Mouse (Mus musculus) liver, adult (tissue): ENCODE data around the gene Plcxd1.

Experiments
- GATA4 ChIP-seq: IDR thresholded peaks from 2 replicates; pipeline ENCODE4 v1.6.1; 2014; ENCODE audit warnings: mild to moderate bottlenecking, low read length; ENCODE audit not compliant: insufficient replicate concordance

The Plcxd1 gene

GRCm38 (mm10) chr5:110102853-110103625 is 3.3 kb downstream of the Plcxd1 start:
- no peak for TF ChIP-seq GATA4

GRCm38 (mm10) chr5:110103901-110104615 is 4.3 kb downstream of the Plcxd1 start:
- TF ChIP-seq GATA4 = no peak

GRCm38 (mm10) chr5:110104616-110105380 is 5.0 kb downstream of the Plcxd1 start:
- no peak for TF ChIP-seq GATA4

GRCm38 (mm10) chr5:110106140-110106871 is 6.5 kb downstream of the Plcxd1 start:
- TF ChIP-seq GATA4 = no peak

- TF ChIP-seq GATA4 = no peak
Observed at GRCm38 (mm10) chr5:110106901-110107564, 7.3 kb downstream of the Plcxd1 start.

- no peak for TF ChIP-seq GATA4
Observed at GRCm38 (mm10) chr5:110107581-110108304, 8.0 kb downstream of the Plcxd1 start, which contains the start of gene Gtpbp6. Gene Gtpbp6 (minus strand): TSS chr5:110108197.

- no peak for TF ChIP-seq GATA4
Observed at GRCm38 (mm10) chr5:110108305-110108628, 8.5 kb downstream of the Plcxd1 start.

GRCm38 (mm10) chr5:110109991-110110441 is 10.2 kb downstream of the Plcxd1 start, which contains the start of gene Zfp605:
Gene Zfp605 (plus strand): TSS chr5:110110092.
- no peak for TF ChIP-seq GATA4

GRCm38 (mm10) chr5:110135293-110136086 is 35.7 kb downstream of the Plcxd1 start, which contains the start of gene Chfr:
Gene Chfr (plus strand): TSS chr5:110135842.
- TF ChIP-seq GATA4 = peak; percentile 29; the same call in 1 of the 2 replicates

- TF ChIP-seq GATA4 = no peak
Observed at GRCm38 (mm10) chr5:110136087-110136464, 36.3 kb downstream of the Plcxd1 start.

GRCm38 (mm10) chr5:110137816-110138215 is 38.0 kb downstream of the Plcxd1 start:
- no peak for TF ChIP-seq GATA4

- no peak for TF ChIP-seq GATA4
Observed at GRCm38 (mm10) chr5:110139325-110139724, 39.6 kb downstream of the Plcxd1 start.

GRCm38 (mm10) chr5:110140424-110140823 is 40.7 kb downstream of the Plcxd1 start:
- no peak for TF ChIP-seq GATA4
